Mouse (Mus musculus) granulocyte monocyte progenitor cell, adult 5-6 weeks (primary cell): ENCODE measurements at regions not wholly inside any gene's neighbourhood (a gene's known extent, or its start where the extent isn't known, plus 50 kb on each side); places are given as distances from the start of the nearest gene placed in this dataset.
A peak's percentile ranks its signal among the peaks of the same experiment; 100 is the strongest.

Source experiments
- ATAC-seq: replicated peaks from 2 replicates; pipeline ENCODE4 v1.8.0; 2016; ENCODE audit warnings: mild to moderate bottlenecking, moderate TSS enrichment, inconsistent platforms; ENCODE audit not compliant: poor library complexity, severe bottlenecking

DNA sequence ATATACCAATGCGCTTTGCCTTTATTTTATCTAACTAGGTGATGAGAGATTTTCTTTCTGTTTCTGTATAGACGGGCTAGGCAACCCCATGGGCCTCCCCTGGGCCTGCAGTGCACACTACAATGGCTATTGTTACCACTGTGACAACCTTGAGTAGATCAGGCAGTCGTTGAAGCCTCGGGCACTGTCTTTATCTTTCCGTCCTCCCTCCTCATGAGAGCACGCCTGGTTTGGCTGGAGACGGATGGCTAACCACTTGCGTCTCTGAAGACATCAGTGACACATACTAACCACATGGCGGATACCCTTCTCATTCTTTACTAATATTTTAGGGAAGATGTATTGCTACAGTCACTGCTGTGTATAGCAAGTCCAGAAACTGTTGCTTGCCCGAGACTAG, 206.1 kb upstream of the Serp2 start:
- peak; percentile 40 for ATAC-seq

GRCm38 (mm10) chr14:76761691-76762090, 205.0 kb upstream of the Serp2 start:
- no peak for ATAC-seq

- ATAC-seq, result no peak
These were observed 204.6 kb upstream of the Serp2 start for GRCm38 (mm10) chr14:76761274-76761673.

- ATAC-seq, result peak; percentile 51
These were observed 203.9 kb upstream of the Serp2 start for GRCm38 (mm10) chr14:76760509-76761023.

- ATAC-seq, result no peak
These were observed 202.7 kb upstream of the Serp2 start for GRCm38 (mm10) chr14:76759377-76759776.

GRCm38 (mm10) chr14:76758589-76758988, 201.9 kb upstream of the Serp2 start:
- no peak for ATAC-seq

- ATAC-seq, result peak; percentile 78
These were observed 199.1 kb upstream of the Serp2 start for GRCm38 (mm10) chr14:76755591-76756376.

- ATAC-seq, result no peak
These were observed 197.0 kb upstream of the Serp2 start for GRCm38 (mm10) chr14:76753734-76754133.

GRCm38 (mm10) chr14:76749178-76749577, 192.5 kb upstream of the Serp2 start:
- ATAC-seq, result no peak

DNA sequence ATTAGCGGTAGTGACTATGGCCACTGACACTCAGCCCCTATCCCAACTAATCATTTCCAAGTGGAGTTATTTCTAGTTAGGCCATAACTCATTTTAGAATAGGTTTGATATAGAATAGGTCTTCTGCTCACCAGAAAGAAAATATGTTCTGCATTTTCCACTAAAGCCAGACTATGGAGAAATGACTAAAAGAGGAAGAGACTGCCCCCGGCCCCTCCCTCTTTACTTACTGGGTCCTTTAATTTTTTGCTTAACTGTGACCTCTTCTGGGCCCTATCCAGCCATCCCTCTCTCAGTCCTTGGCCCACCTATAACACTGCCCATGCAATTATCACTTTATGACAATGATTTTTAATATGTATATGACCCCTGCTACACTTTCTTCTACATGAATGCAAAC, 192.0 kb upstream of the Serp2 start:
- ATAC-seq, result peak; percentile 87

DNA sequence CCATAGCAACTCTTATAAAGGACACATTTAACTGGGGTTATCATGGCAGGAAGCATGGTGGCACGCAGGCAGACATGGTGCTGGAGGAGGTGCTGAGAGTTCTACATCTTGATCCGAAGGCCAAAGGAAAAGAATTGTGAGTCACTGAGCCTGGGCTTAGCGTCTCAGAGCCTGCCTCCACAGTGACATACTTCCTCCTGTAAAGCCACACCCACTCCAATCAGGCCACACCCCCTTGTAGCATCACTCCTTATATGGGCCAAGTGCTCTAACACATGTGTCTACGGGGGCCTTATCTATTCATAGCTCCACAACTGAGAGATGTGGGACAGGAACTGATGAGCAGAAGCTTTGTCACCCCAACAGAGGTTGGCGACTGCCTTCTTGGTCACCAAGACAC, 191.1 kb upstream of the Serp2 start:
- peak; percentile 66 for ATAC-seq

- ATAC-seq, result no peak
These were observed 189.6 kb upstream of the Serp2 start for GRCm38 (mm10) chr14:76746282-76746681.

- ATAC-seq, result no peak
These were observed 188.2 kb upstream of the Serp2 start for GRCm38 (mm10) chr14:76744674-76745433.

GRCm38 (mm10) chr14:76742297-76742696, 185.6 kb upstream of the Serp2 start:
- ATAC-seq, result peak; percentile 65

- ATAC-seq, result 0 out of 2 replicates have a peak, but pooled peaks have one; percentile 36
These were observed 183.3 kb upstream of the Serp2 start for GRCm38 (mm10) chr14:76739836-76740597.

DNA sequence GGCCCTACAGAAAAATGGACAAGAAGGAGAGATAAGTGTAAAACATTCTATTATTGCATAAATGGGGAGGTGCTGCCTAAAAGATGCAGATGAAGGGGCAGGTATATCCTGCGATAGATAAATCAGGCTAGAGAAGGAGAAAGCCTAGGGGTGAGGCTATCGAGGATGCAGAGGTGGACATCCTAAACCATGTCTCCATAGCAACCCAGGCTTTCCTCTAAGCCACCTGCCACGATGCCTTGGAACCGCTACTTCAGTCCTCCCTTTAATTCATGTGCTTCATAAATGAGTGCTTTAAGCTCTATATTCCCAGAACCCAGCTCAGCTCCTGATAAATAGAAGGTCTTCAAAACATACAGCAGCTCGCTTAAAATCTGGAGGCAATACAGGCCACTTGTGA, 179.3 kb upstream of the Serp2 start:
- no peak for ATAC-seq

DNA sequence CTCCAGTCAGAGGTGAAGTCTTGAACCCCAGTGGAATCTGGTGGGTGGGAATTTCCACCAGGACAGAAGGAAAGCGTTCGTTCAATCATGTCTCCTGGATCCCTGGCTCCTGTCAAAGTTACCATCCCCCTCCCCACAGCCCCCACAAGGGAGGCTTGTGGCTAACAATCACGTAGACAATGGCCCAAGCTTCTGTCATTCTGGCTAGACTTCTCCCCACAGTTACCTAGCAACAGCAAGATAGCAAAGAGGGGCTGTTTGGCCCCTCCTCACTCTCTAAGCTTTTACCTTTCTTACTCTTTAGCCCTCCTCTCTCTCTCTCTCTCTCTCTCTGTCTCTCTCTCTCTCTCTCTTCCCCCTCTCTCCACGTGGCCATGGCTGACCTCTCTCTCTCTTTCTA, 178.4 kb upstream of the Serp2 start:
- no peak for ATAC-seq

- ATAC-seq, result no peak
These were observed 176.7 kb upstream of the Serp2 start for GRCm38 (mm10) chr14:76733258-76733823.

DNA sequence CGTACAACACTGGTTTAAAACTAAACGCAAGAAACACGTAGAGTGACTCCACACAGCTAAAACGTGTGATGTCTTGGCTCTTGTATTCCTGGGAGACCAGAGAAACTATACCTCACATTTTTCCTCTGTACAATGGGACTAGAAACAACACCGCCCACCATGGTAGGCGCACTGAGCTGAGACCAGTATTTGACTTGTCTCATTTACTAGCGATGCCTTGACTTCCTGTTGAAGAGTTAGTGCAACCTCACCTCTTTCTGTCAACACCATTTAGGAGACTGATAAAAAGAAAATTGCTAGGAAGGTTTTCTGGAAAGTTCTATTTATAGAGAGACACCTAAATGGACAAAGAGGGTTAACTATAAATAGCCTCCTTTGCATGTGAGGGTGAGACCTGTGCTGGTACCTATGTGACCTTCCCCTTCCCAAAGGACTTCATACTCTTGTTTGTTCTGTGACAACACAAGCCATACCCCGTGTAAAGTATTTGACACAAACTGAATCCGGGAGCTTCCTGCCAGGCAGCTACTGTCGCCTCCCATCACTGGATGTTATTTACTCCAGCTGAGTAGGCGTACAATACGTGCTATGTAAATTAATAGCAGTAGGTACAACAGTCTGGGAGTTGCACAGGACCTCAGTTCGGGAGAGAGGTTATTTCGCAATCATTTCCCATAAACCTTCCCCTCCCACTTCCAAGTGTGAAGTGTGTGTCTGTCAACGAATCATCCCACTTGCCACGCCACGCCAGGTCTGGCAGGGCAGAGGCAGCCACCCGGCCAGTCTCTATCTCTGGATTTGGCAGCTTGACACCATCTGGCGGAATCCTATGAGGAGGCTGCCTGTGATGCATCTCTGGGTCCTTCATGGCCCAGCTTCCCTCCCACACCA, 174.7 kb upstream of the Serp2 start:
- ATAC-seq, result peak; percentile 33
